Mouse (Mus musculus) ES-E14 (cell line): ENCODE measurements around the gene Ints11. TPM values are rescaled to one million over a fixed set of nuclear protein-coding genes. Genes with fewer than 3 reads are reported as not detected.

Experiments
- DNase-seq: peaks from one replicate; pipeline ENCODE4 v3.0.0-alpha.2; 2013; ENCODE audit warnings: low read depth, low spot score
- H3K27ac ChIP-seq: 2 replicates; pipeline ENCODE4 v1.5.1; 2012; ENCODE audit warnings: low read depth, mild to moderate bottlenecking, low read length, moderate library complexity, mixed read lengths; ENCODE audit not compliant: poor library complexity, insufficient read depth, severe bottlenecking
- H3K36me3 ChIP-seq: 2 replicates; pipeline ENCODE4 v1.6.1; 2012; ENCODE audit warnings: mild to moderate bottlenecking, low read length, moderate library complexity, mixed read lengths; ENCODE audit not compliant: control insufficient read depth, poor library complexity, insufficient read depth, severe bottlenecking
- H3K4me1 ChIP-seq, 2 experiments: fragments of 150-350 bp in 1 of 2; sonication (generic) in 1 of 2; 2 replicates each; pipeline ENCODE4 v1.6.1; 2012; ENCODE audit warnings: low read length in 2 of 2, mild to moderate bottlenecking in 1 of 2, mixed read lengths in 1 of 2; ENCODE audit not compliant: control insufficient read depth in 2 of 2, insufficient read depth in 2 of 2, poor library complexity in 1 of 2
- H3K4me3 ChIP-seq, 2 experiments: fragments of 150-350 bp in 1 of 2; sonication (generic) in 1 of 2; 2 replicates each; pipeline ENCODE4 v1.5.1; 2012; ENCODE audit warnings: low read length in 2 of 2, low read depth in 1 of 2, mild to moderate bottlenecking in 1 of 2, mixed read lengths in 1 of 2; ENCODE audit not compliant: insufficient read depth in 1 of 2, poor library complexity in 1 of 2, severe bottlenecking in 1 of 2
- H3K9ac ChIP-seq: 2 replicates; pipeline ENCODE4 v1.6.1; 2012; ENCODE audit warnings: low read depth, mild to moderate bottlenecking, low read length, mixed read lengths; ENCODE audit not compliant: poor library complexity, insufficient read depth, severe bottlenecking
- H3K9me3 ChIP-seq: fragments of 150-350 bp; sonication (generic); 2 replicates; pipeline ENCODE4 v1.6.1; 2012; ENCODE audit warnings: low read depth, mild to moderate bottlenecking, low read length; ENCODE audit not compliant: control insufficient read depth, insufficient read depth
- CHD2 ChIP-seq: IDR thresholded peaks from 2 replicates; pipeline ENCODE4 v1.6.1; 2014; ENCODE audit warnings: mild to moderate bottlenecking, low read depth, low read length, inconsistent platforms
- HCFC1 ChIP-seq: IDR thresholded peaks from 2 replicates; pipeline ENCODE4 v1.6.1; 2012; ENCODE audit warnings: low read length, inconsistent platforms, borderline replicate concordance; ENCODE audit not compliant: insufficient read depth
- MAFK ChIP-seq: IDR thresholded peaks from 2 replicates; pipeline ENCODE4 v1.6.1; 2014; ENCODE audit warnings: mild to moderate bottlenecking, low read depth, low read length, inconsistent platforms; ENCODE audit not compliant: insufficient read depth
- ZC3H11A ChIP-seq: IDR thresholded peaks from 2 replicates; pipeline ENCODE4 v1.6.1; 2012; ENCODE audit warnings: low read depth, mild to moderate bottlenecking, inconsistent platforms, low read length, borderline replicate concordance
- ZNF384 ChIP-seq: IDR thresholded peaks from 2 replicates; pipeline ENCODE4 v1.6.1; 2012; ENCODE audit warnings: low read depth, low read length, inconsistent platforms
- in situ Hi-C, 2 experiments: fragments of 600-800 bp; cut with MboI; formaldehyde crosslinking; loops; one replicate each; pipeline ENCODE4 v1.15.1; 2025; ENCODE audit warnings: low sequenced_read_pairs in 2 of 2, inconsistent platforms in 1 of 2; ENCODE audit not compliant: unreplicated experiment in 2 of 2
- total RNA-seq: library from RNA; depleted of rRNA; stranded (reverse); fragments of 300-350 nt; gene quantifications from 2 replicates; pipeline ENCODE4 v1.2.3, GENCODE M21; 2012

The Ints11 gene
- total RNA-seq, 1 experiment: 106 TPM

GRCm38 (mm10) chr4:155849792-155850451 lies 19.4 kb upstream of the Ints11 start:
- Histone ChIP-seq H3K27ac (no peak overlapping the region), H3K9ac (no peak overlapping the region), H3K4me3 (no peak overlapping the region), H3K4me1 (peaks cover 5 to 9% of the 10 kb centered on the region in 2 experiments; a peak in 3 of 4 replicates), H3K36me3 (peaks cover 3% of the 10 kb centered on the region; the same call in 1 of the 2 replicates), H3K9me3 (no peaks in the 10 kb centered on the region)
- in situ Hi-C loops: no loop called here
- TF ChIP-seq ZNF384: no peak
- no peak for TF ChIP-seq ZC3H11A
- no peak for TF ChIP-seq MAFK
- no peak for TF ChIP-seq HCFC1
- no peak for TF ChIP-seq CHD2
- no peak for DNase-seq

GRCm38 (mm10) chr4:155851368-155851767 lies 18.0 kb upstream of the Ints11 start:
- Histone ChIP-seq H3K4me1 (peaks cover 5 to 9% of the 10 kb centered on the region in 2 experiments; a peak in 3 of 4 replicates), H3K9me3 (no peaks in the 10 kb centered on the region), H3K36me3 (peaks cover 14% of the 10 kb centered on the region; the same call in 1 of the 2 replicates), H3K9ac (no peak overlapping the region), H3K4me3 (no peak overlapping the region), H3K27ac (no peak overlapping the region)
- in situ Hi-C loops: no loop called here
- DNase-seq: no peak
- TF ChIP-seq ZC3H11A (no peak), CHD2 (no peak), HCFC1 (no peak), ZNF384 (no peak), MAFK (no peak)

- peaks cover 5 to 6% of the 10 kb centered on the region in 2 experiments; a peak in 2 of 4 replicates for H3K4me1 ChIP-seq
- in situ Hi-C loops: no loop called here
- TF ChIP-seq ZNF384: no peak
- no peak for TF ChIP-seq ZC3H11A
- TF ChIP-seq MAFK: no peak
- no peak for TF ChIP-seq CHD2
- no peak for TF ChIP-seq HCFC1
Observed at GRCm38 (mm10) chr4:155851951-155852411, 17.4 kb upstream of the Ints11 start.

GRCm38 (mm10) chr4:155853421-155853820 lies 15.9 kb upstream of the Ints11 start:
- H3K36me3 ChIP-seq: peaks cover 21% of the 10 kb centered on the region; the same call in 1 of the 2 replicates

More at GRCm38 (mm10) chr4:155851951-155852411, 17.4 kb upstream of the Ints11 start:
- no peaks in the 10 kb centered on the region for H3K9me3 ChIP-seq
- no peak overlapping the region for H3K27ac ChIP-seq
- peaks cover 19% of the 10 kb centered on the region; the same call in 1 of the 2 replicates for H3K36me3 ChIP-seq
- no peak for DNase-seq
- no peak overlapping the region for H3K9ac ChIP-seq
- H3K4me3 ChIP-seq: no peak overlapping the region

More at GRCm38 (mm10) chr4:155853421-155853820, 15.9 kb upstream of the Ints11 start:
- no peak for DNase-seq
- in situ Hi-C loops: no loop called here
- no peak for TF ChIP-seq ZC3H11A
- no peak for TF ChIP-seq HCFC1
- no peak for TF ChIP-seq MAFK
- no peak for TF ChIP-seq CHD2
- no peak for TF ChIP-seq ZNF384
- H3K4me3 ChIP-seq: no peak overlapping the region
- no peak overlapping the region for H3K27ac ChIP-seq
- no peaks in the 10 kb centered on the region for H3K9me3 ChIP-seq
- H3K9ac ChIP-seq: no peak overlapping the region
- H3K4me1 ChIP-seq: peaks cover 3% of the 10 kb centered on the region in 2 experiments; a peak in 2 of 4 replicates
